Mouse (Mus musculus) c-Kit-positive CD71-negative TER-119-negative erythroid progenitor cells, embryonic 14.5 days (primary cell): ENCODE results near the gene Aes.
A peak's percentile ranks its signal among the peaks of the same experiment; 100 is the strongest.

ENCODE experiments used
- DNase-seq: peaks from one replicate; pipeline ENCODE4 v3.0.0-alpha.2; 2013; ENCODE audit warnings: low read depth

Gene Aes

GRCm38 (mm10) chr10:81598342-81598741, 39.1 kb downstream of the Aes start:
- DNase-seq, result no peak

GRCm38 (mm10) chr10:81598871-81599270, 39.6 kb downstream of the Aes start:
- DNase-seq, result no peak

GRCm38 (mm10) chr10:81599630-81600029, 40.3 kb downstream of the Aes start:
- no peak for DNase-seq

DNA sequence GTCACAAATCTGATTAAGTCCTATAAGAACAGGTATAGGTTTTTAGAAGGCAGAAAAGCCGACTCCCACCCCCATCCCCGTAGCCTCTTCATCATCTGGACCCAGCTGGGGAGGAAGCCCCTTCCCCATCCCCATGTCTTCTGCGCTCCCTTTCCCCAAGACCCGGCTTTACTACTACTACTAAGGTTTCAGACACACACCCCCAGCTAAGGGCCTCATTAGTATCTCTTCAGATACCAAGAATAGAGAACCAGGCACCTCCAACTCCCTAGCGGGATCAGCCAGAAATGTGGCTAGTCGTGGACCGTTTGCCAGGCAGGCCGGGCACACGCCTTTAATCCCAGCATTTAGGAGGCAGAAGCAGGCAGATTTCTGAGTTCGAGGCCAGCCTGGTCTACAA, 40.8 kb downstream of the Aes start:
- no peak for DNase-seq

GRCm38 (mm10) chr10:81600738-81601203, 41.5 kb downstream of the Aes start, which contains the start of gene Tle6:
Tle6 (minus strand) TSS chr10:81601073.
- peak; percentile 93 for DNase-seq

GRCm38 (mm10) chr10:81601396-81601905, 42.2 kb downstream of the Aes start:
- DNase-seq, result no peak

- DNase-seq, result no peak
Observed at GRCm38 (mm10) chr10:81602741-81603151, 43.5 kb downstream of the Aes start.

DNA sequence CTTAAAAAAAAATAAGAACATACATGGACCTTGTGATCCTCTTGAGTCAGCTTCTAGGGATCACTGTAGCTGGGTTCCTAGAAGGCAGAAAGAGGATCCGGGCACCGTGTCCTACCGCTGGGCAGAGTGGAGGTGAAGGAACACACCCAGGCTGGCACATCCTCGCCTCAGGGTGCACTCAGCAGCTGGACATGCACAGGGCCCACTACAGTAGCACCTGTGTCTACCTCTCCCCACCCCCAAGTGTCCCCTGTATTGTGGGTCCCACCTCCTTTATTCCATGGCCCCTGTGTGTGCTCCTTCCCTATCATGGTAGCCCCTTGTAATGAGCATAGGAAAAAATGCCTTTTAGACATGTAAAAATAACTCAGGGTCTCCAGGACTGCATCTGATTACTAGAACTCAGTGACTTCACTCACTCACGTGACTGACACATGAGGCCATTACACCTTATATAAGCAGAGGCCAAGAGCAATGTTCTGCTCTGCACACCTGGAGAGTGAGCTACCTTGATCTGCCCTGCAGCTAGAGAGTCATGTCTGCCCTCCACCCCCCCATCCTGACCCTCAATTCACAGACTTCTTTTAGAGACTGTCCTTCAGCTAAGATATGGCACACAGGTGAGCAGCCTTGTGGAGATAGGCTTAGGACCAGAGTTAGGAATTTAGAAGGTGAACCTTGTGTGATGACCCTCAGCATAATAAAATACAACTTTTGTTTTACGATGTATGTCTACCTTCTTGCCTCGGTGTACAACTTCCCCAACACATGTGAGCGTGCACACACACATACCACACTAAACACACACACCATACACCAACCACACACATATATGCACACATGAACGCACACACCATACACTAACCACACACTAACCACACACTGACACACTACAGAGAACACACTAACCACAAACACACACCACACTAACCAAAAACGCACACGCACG, 45.0 kb downstream of the Aes start:
- no peak for DNase-seq

DNA sequence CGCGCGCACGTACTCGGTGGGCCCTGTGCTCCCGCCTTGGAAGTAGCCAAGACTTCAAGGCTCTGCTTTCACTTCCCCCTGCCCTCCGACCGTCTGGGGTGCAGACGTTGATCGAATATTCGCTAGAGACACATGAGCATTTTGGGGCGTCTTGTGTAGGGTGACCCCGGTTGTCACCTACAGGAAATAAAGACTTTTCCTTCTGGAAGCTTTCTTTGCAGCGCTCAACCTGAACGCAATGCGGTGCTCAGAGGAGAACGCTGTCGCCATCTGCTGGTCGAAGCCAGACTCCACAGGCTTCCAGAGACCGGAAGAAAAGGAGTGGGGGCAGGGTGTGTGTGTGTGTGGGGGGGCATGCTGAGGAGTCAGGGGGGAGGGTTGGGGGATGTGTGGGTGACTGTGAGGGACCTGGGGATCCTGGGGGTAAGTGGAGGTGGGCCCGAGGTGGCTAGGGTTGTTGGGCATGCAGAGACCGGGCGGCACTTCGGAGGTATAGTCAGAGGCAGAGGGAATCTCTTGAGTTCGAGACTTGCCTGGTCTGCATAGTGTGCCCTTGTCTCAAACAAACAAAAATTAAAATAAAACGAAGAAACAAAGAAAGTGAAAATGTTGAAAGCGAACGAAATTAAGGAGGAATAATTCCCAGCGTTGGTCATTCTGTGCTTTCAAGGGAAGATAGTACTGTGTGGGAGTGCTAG, 45.8 kb downstream of the Aes start:
- peak; percentile 92 for DNase-seq

DNA sequence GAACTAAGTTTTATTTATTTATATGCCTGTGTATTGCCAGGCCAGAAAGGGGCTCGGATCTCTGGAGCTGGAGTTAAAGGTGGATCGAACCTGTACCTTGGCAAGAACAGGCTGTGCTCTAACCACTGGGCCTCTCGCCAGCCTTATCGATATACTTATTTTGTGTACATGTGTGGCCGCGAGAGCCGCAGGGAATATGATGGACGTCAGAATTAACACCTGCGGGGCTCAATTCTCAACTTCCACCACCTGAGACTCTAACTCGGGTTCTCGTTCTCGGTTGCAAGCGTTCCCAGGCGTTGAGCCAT, 46.3 kb downstream of the Aes start:
- no peak for DNase-seq

DNA sequence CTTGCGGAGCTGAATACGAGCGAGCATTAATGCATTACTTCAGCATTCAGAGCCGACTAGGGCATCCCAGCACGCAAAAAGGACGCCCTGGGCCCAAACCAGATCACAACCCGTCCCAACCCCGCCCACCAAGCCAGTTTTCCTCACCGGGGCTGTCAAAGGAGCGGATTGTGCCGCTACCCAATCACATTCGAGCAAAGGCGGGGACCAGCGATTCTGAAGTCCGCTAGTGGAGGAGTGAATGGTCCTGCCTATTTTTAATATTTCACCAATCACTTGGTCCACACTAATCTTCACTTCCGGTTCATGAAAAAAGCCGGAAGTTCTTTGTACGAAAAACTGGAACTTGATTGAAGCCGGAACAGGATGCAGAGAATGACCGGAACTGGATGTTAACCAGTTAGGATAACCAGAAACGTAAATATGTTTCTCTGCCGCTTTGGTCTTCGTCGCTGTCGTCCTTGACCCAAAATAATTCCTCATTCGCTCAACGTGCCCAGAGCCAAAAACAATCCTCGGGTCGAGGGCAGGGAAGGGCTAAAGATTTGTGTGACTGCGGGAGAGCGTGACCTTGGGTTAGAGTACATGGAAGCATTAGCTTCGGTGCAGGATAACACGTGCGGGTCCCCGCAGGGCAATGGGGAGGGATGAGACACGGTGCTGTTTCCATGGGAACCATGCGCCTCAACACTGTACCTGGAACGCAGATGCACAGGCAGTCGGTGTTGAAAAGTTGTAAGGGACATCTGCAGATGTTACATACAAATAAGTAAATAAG, 46.9 kb downstream of the Aes start, which contains the start of gene BC025920:
Gene BC025920, plus strand, starts transcription at position 297 of the 778 bp plus-strand sequence.
- DNase-seq, result peak; percentile 92

DNA sequence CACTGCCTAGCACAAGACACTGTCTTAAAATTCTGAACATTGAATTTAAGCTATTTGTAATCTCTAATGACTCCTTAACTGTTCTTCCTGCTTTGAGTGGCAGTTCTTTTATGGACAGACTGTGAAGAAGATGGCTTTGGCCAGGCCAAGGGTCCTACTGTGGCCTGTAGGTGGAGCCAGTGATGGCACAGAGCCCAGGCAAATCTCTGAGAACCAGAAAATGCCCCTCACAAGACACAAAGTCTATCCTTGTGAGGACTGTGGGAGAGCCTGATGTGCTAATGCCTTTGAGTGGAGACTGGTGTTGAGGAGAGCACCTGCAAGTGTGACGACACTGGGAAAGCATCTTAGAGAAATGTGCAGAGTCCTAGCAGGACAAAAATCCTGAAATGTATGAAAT, 49.0 kb downstream of the Aes start:
- no peak for DNase-seq

- no peak for DNase-seq
Observed at GRCm38 (mm10) chr10:81612779-81613178, 53.5 kb downstream of the Aes start.

GRCm38 (mm10) chr10:81615486-81615885, 56.2 kb downstream of the Aes start:
- no peak for DNase-seq
